Mouse (Mus musculus) embryonic fibroblast, embryonic 13.5 days (primary cell): ENCODE data around the gene 1700020D05Rik.

ENCODE experiments used
- CTCF ChIP-seq: IDR thresholded peaks from 2 replicates; pipeline ENCODE4 v1.5.1; 2011; ENCODE audit warnings: mild to moderate bottlenecking, control low read depth, low read length, moderate library complexity, borderline replicate concordance; ENCODE audit not compliant: insufficient read depth
- POLR2A ChIP-seq: IDR thresholded peaks from 2 replicates; pipeline ENCODE4 v1.6.1; 2011; ENCODE audit warnings: low read depth, mild to moderate bottlenecking, control low read depth, low read length, moderate library complexity

DNA sequence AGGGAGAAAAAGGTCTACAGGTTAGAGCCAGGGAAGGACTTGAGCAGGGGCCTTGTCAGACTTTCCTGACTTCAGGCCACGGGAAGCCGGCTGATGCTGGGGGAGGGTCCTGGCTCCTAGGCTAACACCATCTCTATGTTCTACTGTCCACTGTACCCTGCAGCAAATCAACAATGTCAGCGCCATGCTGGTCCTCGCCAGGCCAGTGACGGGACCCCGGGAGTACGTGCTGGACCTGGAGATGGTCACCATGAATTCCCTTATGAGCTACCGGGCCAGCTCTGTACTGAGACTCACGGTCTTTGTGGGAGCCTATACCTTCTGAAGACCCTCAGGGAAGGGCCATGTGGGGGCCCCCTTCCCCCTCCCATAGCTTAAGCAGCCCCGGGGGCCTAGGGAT, 22.2 kb downstream of the 1700020D05Rik start:
- TF ChIP-seq CTCF (no peak), POLR2A (no peak)
